Mouse (Mus musculus): ENCODE results near the gene Col9a1. TPM values are rescaled to one million over a fixed set of nuclear protein-coding genes. Genes with fewer than 3 reads are reported as not detected.
A peak's percentile ranks its signal among the peaks of the same experiment; 100 is the strongest.

Col9a1 gene
- polyA plus RNA-seq, 1 experiment from 2014 or later = 43.8 TPM

DNA sequence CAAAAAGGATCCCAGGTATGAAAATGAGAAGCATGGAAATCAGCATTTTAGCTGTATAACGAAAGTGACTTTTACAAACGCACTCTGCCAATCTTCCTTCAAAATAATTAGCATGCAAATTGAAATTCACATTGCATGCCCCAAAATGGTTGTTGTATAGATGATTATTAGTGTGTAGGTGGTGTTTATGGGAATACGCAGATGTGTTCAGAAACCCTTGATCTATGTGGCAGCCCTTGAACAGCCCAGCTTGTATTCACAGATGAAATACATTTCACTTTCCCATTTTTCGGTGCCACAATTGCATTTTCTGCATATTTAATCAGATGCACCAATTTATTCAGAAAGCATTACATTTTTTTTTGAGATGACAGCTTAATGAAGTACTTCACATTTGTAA lies 14.3 kb downstream of the Col9a1 start:
- DNase-seq (ENCODE audit: low spot score) (no peak), ATAC-seq (replicated peaks; ENCODE audit: insufficient number of reproducible peaks, low FRiP score, low TSS enrichment, low read depth) (no peak)
- no peak overlapping the region for H3K9ac ChIP-seq (replicated peaks; ENCODE audit: low read length)
- peaks cover 2% of the 10 kb centered on the region for H3K4me1 ChIP-seq (ENCODE audit: control insufficient read depth, insufficient read depth, low read length)
- 91% methylated on average over 4 of the region's 4 CpGs for WGBS
- no peak overlapping the region for H3K4me2 ChIP-seq (ENCODE audit: low read depth, low read length)
- H3K4me3 ChIP-seq (ENCODE audit: low read depth, low read length) = no peak overlapping the region
- no peaks in the 10 kb centered on the region for H3K36me3 ChIP-seq (replicated peaks; ENCODE audit: control insufficient read depth, insufficient read depth, low read depth, low read length)
- H3K27me3 ChIP-seq (ENCODE audit: control insufficient read depth, insufficient read depth, low read length) = no peaks in the 10 kb centered on the region
- H3K9me3 ChIP-seq (replicated peaks; ENCODE audit: control insufficient read depth, low read length) = no peaks in the 10 kb centered on the region
- H3K27ac ChIP-seq (replicated peaks; ENCODE audit: low read depth, low read length) = no peak overlapping the region

DNA sequence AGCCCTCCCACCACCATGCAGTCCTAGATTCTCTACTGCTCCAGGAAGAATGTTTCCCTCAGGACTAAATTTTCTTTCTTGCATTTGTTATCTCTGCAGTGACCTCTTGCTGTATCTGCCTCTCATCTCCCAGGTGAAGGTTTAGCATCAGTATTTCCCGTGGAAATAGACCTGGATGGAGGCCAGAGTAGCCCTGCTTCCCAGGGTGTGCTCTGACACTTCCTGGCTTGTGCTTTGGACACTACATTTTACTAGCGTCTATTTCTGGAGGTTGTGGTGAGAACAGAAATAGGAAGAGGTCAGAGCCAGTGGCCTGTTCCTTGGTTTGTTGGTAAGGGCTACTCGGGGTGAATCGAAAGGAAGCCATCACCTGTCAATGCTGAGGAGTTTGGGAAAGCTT lies 16.7 kb downstream of the Col9a1 start:
- WGBS = 42% methylated on average over 4 of the region's 4 CpGs
- Histone ChIP-seq H3K9me3 (replicated peaks; ENCODE audit: control insufficient read depth, low read length) (no peaks in the 10 kb centered on the region), H3K36me3 (replicated peaks; ENCODE audit: control insufficient read depth, insufficient read depth, low read depth, low read length) (no peaks in the 10 kb centered on the region), H3K9ac (replicated peaks; ENCODE audit: low read length) (no peak overlapping the region), H3K4me3 (ENCODE audit: low read depth, low read length) (no peak overlapping the region), H3K27me3 (ENCODE audit: control insufficient read depth, insufficient read depth, low read length) (no peaks in the 10 kb centered on the region), H3K4me1 (ENCODE audit: control insufficient read depth, insufficient read depth, low read length) (peaks cover 3% of the 10 kb centered on the region), H3K27ac (replicated peaks; ENCODE audit: low read depth, low read length) (no peak overlapping the region), H3K4me2 (ENCODE audit: low read depth, low read length) (no peak overlapping the region)
- ATAC-seq (replicated peaks; ENCODE audit: insufficient number of reproducible peaks, low FRiP score, low TSS enrichment, low read depth) = no peak
- no peak for DNase-seq (ENCODE audit: low spot score)

DNA sequence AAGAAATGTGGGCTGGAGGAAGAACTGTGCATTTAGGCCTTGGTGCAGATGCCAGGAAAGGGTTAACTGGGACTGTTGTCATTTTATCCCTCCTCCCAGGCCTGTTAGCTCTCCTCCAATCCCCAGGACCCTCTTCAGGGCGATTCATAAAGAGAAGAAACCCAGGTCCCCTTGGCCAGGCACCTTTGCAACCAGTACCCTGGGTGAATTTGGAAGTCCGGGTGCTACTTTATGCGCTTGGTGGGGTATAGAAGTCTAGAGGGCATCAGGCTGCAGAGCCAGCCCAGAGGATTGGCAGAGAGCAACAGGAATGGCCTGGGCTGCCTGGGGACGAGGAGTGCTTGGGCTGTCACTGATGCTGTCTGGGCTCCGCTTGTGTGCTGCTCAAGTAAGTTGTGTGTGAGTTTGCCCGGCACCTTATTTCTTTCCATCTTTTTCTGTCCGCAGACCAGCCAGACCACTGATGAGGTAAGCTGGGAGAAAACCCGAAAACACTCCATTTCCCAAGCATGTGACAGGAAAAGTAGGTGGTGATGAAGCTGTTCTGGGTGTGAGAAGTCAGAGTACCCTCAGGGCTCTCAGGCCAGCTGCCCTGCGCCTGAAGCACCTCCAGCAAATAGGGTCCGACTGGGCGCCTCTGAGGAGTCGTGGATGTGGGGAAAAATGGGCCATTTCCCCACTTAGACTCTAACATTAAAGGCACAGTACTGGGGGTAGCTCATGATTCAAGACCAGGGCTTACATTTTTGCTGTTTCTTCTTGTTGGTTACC lies 17.8 kb downstream of the Col9a1 start:
- H3K4me2 ChIP-seq (ENCODE audit: low read depth, low read length) = peak overlapping the region; percentile 46
- H3K27ac ChIP-seq (replicated peaks; ENCODE audit: low read depth, low read length) = peak overlapping the region; percentile 85
- no peaks in the 10 kb centered on the region for H3K9me3 ChIP-seq (replicated peaks; ENCODE audit: control insufficient read depth, low read length)
- peak; percentile 50 for ATAC-seq (replicated peaks; ENCODE audit: insufficient number of reproducible peaks, low FRiP score, low TSS enrichment, low read depth)
- no peaks in the 10 kb centered on the region for H3K36me3 ChIP-seq (replicated peaks; ENCODE audit: control insufficient read depth, insufficient read depth, low read depth, low read length)
- H3K27me3 ChIP-seq (ENCODE audit: control insufficient read depth, insufficient read depth, low read length) = no peaks in the 10 kb centered on the region
- peak overlapping the region; percentile 38 for H3K4me3 ChIP-seq (ENCODE audit: low read depth, low read length)
- H3K4me1 ChIP-seq (ENCODE audit: control insufficient read depth, insufficient read depth, low read length) = peaks cover 3% of the 10 kb centered on the region
- WGBS = 12% methylated on average over 12 of the region's 12 CpGs
- peak; percentile 78 for DNase-seq (ENCODE audit: low spot score)
- H3K9ac ChIP-seq (replicated peaks; ENCODE audit: low read length) = peak overlapping the region; percentile 60

DNA sequence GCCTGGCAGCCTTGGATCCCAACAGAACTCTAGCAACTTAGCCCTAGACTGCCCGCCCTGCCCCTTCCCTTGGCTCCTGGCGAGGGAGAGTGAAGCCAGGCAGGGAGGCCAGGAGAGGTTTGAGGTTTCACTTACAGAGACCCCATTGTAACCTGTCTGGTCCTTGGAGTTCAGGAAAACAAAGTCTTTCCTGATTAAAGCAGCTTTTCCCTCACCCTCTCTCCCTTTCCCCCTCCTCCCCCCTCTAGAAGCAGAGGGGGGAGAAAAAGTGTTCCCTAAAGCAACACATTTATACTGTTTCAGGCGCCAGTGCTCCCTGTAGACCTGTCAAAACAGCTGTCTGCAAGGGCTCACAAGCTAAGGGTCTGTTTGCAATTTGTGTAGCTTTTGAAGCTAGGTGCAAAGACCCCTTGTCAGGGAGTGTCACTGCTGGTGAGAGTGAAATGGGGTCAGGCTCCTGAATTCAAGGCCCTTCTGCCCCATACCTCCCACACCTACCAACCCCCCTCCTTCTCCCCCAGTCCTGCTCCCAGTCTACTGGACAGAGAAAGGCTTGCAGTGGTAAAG lies 18.6 kb downstream of the Col9a1 start:
- Histone ChIP-seq H3K36me3 (replicated peaks; ENCODE audit: control insufficient read depth, insufficient read depth, low read depth, low read length) (no peaks in the 10 kb centered on the region), H3K4me1 (ENCODE audit: control insufficient read depth, insufficient read depth, low read length) (peaks cover 3% of the 10 kb centered on the region), H3K4me2 (ENCODE audit: low read depth, low read length) (peak overlapping the region; percentile 46), H3K4me3 (ENCODE audit: low read depth, low read length) (peak overlapping the region; percentile 38), H3K9me3 (replicated peaks; ENCODE audit: control insufficient read depth, low read length) (no peaks in the 10 kb centered on the region), H3K27ac (replicated peaks; ENCODE audit: low read depth, low read length) (peak overlapping the region; percentile 85), H3K9ac (replicated peaks; ENCODE audit: low read length) (peak overlapping the region; percentile 60), H3K27me3 (ENCODE audit: control insufficient read depth, insufficient read depth, low read length) (no peaks in the 10 kb centered on the region)
- peak; percentile 86 for DNase-seq (ENCODE audit: low spot score)
- peak; percentile 94 for ATAC-seq (replicated peaks; ENCODE audit: insufficient number of reproducible peaks, low FRiP score, low TSS enrichment, low read depth)
- 2% methylated on average over 3 of the region's 3 CpGs for WGBS

DNA sequence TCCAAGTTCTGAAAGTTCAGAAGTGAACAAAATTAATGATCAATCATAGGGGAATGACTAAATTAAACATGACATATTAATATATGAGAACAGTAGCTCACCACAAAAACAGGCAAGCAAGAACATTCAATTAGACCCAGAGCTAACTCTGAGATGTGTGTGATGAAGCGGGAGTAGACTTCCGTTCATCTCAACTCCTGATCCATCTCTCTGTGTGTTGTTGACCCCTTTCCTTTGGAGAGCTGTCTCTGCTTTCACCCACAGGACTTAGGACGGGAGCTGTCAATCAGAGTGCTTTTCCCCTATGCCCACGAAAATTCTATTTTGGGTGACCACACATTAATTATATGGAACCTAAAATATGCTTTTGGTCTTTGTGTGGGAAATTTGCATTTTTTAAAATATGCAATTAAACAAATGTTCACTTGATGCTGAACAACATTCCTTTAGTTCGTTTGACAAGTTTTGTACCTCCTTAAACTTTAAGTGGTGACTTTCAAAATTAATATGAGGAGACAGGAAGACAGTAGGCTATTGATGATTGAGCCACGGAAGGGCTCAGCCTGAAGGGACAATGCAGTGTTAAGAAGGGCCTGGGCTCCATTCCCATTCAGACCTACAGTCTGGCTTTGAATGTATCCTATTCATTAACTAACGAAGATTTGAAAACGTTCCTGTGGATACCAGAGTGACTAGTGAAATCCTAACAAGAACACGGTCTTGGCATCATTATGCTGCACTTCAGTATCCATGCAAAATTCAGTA lies 34.4 kb downstream of the Col9a1 start:
- Histone ChIP-seq H3K4me3 (ENCODE audit: low read depth, low read length) (no peak overlapping the region), H3K4me2 (ENCODE audit: low read depth, low read length) (no peak overlapping the region)
- no peak for ATAC-seq (replicated peaks; ENCODE audit: insufficient number of reproducible peaks, low FRiP score, low TSS enrichment, low read depth)

DNA sequence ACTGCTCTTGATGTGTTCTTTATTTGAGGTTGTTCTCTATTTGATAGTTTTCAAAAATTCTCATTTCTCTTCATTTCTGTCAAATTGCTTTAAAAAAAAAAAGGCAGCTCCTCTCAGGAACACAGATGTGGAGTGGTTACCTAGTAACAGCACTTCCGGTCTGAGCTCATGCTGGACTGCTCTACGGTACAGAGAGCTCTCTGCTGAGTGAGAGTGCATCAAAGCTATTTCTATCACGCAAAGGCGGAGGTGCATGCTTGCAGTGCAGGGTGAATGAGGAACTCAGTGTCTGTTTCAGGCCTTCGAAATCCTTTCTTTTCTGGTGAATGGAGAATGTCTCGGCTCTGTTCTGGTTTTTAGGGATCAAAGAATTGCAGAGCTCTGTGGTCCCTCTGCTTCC lies 41.6 kb downstream of the Col9a1 start:
- 43% methylated on average over 6 of the region's 6 CpGs for WGBS
- no peaks in the 10 kb centered on the region for H3K4me1 ChIP-seq (ENCODE audit: control insufficient read depth, insufficient read depth, low read length)
- no peak for ATAC-seq (replicated peaks; ENCODE audit: insufficient number of reproducible peaks, low FRiP score, low TSS enrichment, low read depth)
- H3K4me2 ChIP-seq (ENCODE audit: low read depth, low read length) = no peak overlapping the region
- no peaks in the 10 kb centered on the region for H3K27me3 ChIP-seq (ENCODE audit: control insufficient read depth, insufficient read depth, low read length)
- DNase-seq (ENCODE audit: low spot score) = peak; percentile 58
- H3K27ac ChIP-seq (replicated peaks; ENCODE audit: low read depth, low read length) = no peak overlapping the region
- H3K9me3 ChIP-seq (replicated peaks; ENCODE audit: control insufficient read depth, low read length) = no peaks in the 10 kb centered on the region
- H3K9ac ChIP-seq (replicated peaks; ENCODE audit: low read length) = no peak overlapping the region
- no peak overlapping the region for H3K4me3 ChIP-seq (ENCODE audit: low read depth, low read length)
- no peaks in the 10 kb centered on the region; the same call in 1 of the 2 replicates for H3K36me3 ChIP-seq (replicated peaks; ENCODE audit: control insufficient read depth, insufficient read depth, low read depth, low read length)

More for the DNA sequence above, 34.4 kb downstream of the Col9a1 start:
- 49% methylated on average over 9 of the region's 9 CpGs for WGBS
- no peak overlapping the region for H3K27ac ChIP-seq (replicated peaks; ENCODE audit: low read depth, low read length)
- peaks cover 2% of the 10 kb centered on the region; the same call in 1 of the 2 replicates for H3K36me3 ChIP-seq (replicated peaks; ENCODE audit: control insufficient read depth, insufficient read depth, low read depth, low read length)
- no peaks in the 10 kb centered on the region for H3K9me3 ChIP-seq (replicated peaks; ENCODE audit: control insufficient read depth, low read length)
- H3K9ac ChIP-seq (replicated peaks; ENCODE audit: low read length) = no peak overlapping the region
- DNase-seq (ENCODE audit: low spot score) = no peak
- H3K27me3 ChIP-seq (ENCODE audit: control insufficient read depth, insufficient read depth, low read length) = no peaks in the 10 kb centered on the region
- H3K4me1 ChIP-seq (ENCODE audit: control insufficient read depth, insufficient read depth, low read length) = no peaks in the 10 kb centered on the region

DNA sequence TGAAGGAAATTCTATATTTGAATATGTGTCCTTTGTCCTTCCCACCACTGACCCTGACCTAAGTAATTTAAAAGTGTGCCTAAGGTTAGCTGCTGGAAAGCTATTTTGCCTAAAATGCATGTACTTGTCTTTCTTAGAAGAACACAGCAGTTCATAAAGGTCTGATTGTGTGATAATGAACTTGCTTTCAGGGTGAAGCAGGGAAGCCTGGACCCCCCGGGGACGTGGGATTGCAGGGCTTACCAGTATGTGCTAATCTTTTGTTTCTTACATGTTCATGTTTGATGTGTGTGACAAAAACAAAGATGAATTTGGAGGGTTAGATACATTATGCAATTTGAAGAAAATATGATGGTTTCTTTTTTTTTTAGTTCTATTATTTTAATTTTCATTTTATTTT lies 44.8 kb downstream of the Col9a1 start:
- no peaks in the 10 kb centered on the region; the same call in 1 of the 2 replicates for H3K36me3 ChIP-seq (replicated peaks; ENCODE audit: control insufficient read depth, insufficient read depth, low read depth, low read length)
- H3K9me3 ChIP-seq (replicated peaks; ENCODE audit: control insufficient read depth, low read length) = no peaks in the 10 kb centered on the region
- no peaks in the 10 kb centered on the region for H3K4me1 ChIP-seq (ENCODE audit: control insufficient read depth, insufficient read depth, low read length)
- H3K4me2 ChIP-seq (ENCODE audit: low read depth, low read length) = no peak overlapping the region
- H3K27me3 ChIP-seq (ENCODE audit: control insufficient read depth, insufficient read depth, low read length) = no peaks in the 10 kb centered on the region
- H3K9ac ChIP-seq (replicated peaks; ENCODE audit: low read length) = no peak overlapping the region
- 86% methylated on average over 2 of the region's 2 CpGs for WGBS
- DNase-seq (ENCODE audit: low spot score) (no peak), ATAC-seq (replicated peaks; ENCODE audit: insufficient number of reproducible peaks, low FRiP score, low TSS enrichment, low read depth) (no peak)
- H3K4me3 ChIP-seq (ENCODE audit: low read depth, low read length) = no peak overlapping the region
- H3K27ac ChIP-seq (replicated peaks; ENCODE audit: low read depth, low read length) = no peak overlapping the region
